Mouse (Mus musculus): ENCODE results near the gene Vangl2.
"Not testable (repeated sequence)": the region's sequence is repeated elsewhere in the genome, so short reads cannot be mapped to it uniquely, and the experiment has no call there.

The Vangl2 gene

GRCm38 (mm10) chr1:172000641-172001040 lies 27.6 kb downstream of the Vangl2 start:
- peak; percentile 62 to 81 for DNase-seq

DNA sequence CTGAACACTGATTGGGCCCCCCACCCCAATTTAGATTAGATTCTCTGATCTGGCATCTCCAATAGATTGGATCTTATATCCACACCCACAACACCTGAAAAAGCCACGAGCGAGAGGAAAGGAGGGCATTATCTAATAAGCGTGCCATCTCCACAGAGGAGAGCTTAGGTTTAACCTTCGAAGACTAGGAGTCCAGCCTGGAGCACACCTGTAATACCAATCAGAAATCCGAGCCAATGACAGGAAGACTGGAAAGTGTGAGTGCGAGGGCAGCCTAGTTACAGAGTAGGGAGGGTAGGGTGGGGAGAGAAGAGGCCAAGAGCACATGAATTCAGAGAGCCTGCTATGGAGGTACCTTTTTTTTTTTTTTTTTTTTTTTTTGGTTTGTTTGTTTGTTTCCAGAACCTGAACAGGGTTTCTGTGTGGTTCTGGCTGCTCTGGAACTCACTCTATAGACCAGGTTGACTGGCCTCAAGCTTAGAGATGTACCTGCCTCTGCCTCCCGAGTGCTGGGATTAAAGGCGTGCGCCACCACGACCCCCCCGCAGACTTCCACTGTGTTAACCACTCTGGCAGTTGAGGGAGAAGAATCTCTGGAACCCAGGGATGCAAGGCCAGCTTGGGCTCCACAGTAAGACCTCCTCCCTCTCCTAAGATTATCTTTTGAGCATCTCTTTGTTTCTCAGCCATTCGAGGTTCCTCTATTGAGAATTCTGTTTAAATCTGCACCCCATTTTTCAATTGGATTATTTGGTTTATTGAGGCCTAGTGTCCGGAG lies 29.2 kb downstream of the Vangl2 start:
- no peak for DNase-seq

DNA sequence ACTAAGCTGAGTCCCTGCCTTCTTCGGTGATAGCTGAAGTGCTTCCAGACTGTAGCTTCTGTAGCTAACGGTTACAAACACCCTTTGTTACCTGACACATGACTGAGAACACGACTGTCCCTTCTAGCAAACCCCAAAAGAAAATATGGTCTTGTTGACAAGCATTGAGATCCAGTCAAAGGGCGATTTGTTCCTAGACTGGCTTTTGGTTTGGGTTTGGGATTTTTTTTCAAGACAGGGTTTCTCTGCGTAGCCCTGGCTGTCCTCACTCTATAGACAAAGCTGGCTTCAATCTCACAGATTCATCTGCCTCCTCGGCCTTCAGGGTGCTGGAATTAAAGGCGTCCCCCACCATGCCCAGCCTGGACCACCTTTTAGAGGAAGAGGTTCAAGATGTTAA lies 31.5 kb downstream of the Vangl2 start:
- DNase-seq: no peak

GRCm38 (mm10) chr1:171994918-171995715 lies 33.1 kb downstream of the Vangl2 start:
- DNase-seq: no peak

DNA sequence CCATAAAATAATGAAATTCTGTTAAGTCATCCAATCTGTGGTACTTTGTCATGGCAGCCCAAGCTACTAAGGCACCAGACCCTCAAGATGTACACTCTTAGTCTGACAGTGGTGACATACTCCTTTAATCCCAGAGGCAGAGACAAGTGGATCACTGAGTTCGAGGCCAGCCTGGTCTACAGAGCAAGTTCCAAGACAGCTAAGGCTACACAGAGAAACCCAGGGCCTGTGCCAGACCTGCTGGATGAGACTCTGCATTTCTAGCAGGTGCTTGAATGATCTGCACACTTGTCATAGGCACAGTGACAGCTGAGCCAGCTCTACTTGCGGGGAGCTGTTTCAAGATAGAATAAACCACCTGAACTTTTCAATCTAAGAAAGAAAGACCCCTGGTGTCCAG lies 33.7 kb downstream of the Vangl2 start:
- DNase-seq: no peak

- no peak for DNase-seq
These were observed 35.2 kb downstream of the Vangl2 start for GRCm38 (mm10) chr1:171992901-171993530.

- DNase-seq: no peak
These were observed 36.4 kb downstream of the Vangl2 start for GRCm38 (mm10) chr1:171991883-171992282.

- no peak for DNase-seq
These were observed 44.1 kb downstream of the Vangl2 start for GRCm38 (mm10) chr1:171984121-171984520.

DNA sequence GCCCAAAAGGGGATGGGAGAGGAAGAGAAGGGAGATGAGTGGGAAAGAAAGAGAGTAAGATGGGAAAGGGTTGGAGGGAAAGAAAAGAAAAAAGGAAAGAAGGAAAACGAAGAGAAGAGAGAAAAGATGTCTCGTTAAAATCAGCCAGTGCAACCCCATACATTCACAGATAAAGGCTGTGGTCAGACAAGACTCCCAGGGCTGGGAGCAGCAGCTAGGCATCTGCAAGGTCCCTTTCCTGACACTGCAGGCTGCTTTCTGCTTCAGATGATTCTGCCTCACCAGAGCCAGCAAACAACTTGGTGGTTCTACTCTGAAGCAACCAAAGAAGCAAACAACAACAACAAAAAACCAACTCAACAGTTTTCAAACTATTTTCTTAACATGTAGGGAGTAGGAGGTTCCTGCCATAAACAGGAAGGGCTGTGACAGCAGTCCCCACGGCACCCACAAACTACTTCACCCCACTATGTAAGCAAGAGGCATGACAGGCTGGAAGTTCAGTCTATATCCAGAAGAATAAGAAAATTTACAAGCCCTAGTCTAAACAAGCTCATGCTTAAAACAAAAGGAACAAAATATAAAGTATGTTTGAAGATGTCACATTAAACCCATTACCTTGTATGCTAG lies 44.8 kb downstream of the Vangl2 start:
- no peak for DNase-seq

DNA sequence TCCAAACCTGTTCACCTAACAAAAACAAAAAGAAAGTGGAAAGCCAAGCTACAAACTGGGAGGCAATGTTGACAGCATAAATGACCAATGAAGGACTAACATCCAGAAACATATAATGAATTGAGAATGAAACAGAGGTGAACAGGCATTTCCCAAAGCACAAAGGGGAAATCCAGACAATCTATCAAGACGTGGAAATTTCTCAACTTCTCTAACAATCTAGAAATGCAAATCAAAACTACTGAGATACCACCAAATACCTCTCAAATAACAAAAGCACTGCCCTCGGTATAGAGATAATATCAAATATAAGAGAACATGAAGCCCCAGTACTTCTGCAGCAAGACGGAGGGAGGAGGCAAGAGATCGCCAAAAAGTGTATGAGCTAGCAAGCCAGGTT lies 45.5 kb downstream of the Vangl2 start:
- DNase-seq: no peak

GRCm38 (mm10) chr1:171982170-171982569 lies 46.1 kb downstream of the Vangl2 start:
- DNase-seq: no peak

- no peak for DNase-seq
These were observed 48.1 kb downstream of the Vangl2 start for GRCm38 (mm10) chr1:171979969-171980730.

DNA sequence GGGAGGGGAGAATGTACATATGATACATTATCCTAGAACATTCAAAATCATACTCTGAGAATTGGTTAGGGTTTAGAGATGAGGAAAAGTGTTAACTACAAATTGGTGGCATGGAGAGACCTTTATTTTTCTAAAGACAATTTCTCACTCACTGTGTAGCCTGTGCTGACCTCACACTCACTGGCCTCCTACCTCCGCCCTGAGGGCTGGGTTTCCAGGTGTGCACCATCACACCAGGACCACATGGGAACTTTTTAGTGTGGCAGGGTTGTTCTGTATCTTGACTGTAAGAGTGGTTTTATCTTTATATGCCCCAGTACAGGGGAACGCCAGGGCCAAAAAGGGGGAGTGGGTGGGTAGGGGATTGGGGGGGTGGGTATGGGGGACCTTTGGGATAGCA lies 50.4 kb downstream of the Vangl2 start:
- DNase-seq: no peak

DNA sequence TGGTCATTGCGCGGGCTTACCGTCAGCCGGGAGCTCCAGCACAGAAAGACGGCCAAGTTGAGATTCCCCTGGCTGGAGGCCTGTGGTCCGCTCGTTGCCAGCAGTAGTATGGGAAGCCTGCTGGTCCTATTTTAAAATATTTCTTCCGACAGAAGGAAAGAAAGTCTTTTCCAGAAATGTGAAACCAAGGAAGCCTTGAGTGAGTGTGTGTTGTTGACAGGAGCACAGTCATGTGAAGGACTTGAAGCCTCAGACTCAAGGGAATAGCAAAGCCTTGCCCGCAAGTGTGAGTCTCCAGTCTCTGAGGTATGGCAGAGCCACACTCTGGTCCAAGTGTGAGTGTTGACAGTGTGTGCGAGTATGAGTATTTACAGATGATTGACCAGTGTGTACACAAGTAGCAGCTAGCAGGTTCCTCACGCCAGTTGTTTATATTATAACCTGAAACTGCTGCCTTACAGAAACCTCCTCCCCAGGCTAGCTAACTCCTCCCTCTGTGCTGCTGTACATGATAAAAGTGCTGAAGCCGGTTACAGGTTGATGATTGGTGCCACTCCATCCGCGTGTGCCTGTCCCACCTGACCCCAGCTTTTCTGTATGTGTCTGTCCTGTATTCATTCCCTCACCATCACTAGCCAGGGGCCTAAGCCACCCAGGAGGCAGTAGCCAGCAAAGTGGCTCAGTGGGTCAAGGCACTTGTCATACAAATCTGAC lies 51.3 kb downstream of the Vangl2 start:
- no peak for DNase-seq

DNA sequence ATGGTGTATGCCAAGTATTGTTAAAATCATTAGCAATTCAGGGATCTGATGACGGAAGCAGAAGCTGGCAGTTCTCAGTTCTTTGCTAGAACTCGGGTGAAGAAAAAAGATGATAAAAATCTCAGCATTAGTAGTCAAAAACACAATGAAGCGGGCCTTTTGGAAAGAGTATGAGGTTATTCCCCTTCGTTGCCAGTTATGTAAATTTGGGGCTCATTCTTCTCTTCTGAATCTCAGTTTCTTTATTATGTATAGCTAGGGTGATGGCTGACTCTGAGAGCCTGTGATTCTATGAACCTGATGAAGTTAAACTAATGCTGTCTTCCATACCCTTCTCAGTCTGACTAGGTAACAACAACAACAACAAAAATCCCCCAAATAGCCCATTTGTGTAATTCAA lies 52.4 kb downstream of the Vangl2 start:
- DNase-seq: no peak

GRCm38 (mm10) chr1:171975377-171975776 lies 52.9 kb downstream of the Vangl2 start:
- no peak for DNase-seq

DNA sequence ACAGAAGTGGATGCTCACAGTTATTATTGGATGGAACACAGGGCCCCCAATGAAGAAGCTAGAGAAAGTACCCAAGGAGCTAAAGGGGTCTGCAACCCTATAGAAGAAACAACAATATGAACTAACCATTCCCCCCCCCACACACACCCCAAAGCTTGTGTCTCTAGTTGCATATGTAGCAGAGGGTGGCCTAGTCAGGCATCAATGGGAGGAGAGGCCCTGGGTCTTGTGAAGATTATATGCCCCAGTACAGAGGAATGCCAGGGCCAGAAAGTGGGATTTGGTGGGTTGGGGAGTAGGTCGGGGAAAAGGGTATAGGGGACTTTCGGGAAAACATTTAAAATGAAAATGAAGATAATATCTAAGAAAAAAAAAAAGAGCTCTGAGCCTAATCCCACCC lies 53.9 kb downstream of the Vangl2 start:
- not testable (repeated sequence) for DNase-seq

GRCm38 (mm10) chr1:171970854-171971586 lies 57.2 kb downstream of the Vangl2 start:
- DNase-seq: no peak

DNA sequence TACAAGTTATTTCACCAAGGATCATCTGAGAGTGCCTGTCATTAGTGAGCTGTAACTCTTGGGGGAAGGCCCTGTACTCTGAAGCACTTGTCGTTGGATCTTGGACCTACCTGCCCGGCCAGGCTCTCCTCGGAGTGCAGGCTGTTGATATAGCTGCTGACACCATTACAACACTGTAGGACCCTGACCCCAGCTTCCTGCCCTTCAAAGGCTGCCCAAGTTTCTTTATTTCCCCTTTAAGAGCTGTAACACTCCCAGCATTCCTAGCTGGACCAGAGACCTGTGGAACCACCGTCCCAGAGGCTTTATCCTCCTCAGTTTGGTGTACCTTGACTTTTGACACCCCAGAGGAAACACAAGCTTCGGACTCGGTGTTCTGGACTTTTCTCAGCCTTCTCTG lies 59.0 kb downstream of the Vangl2 start:
- no peak for DNase-seq

DNA sequence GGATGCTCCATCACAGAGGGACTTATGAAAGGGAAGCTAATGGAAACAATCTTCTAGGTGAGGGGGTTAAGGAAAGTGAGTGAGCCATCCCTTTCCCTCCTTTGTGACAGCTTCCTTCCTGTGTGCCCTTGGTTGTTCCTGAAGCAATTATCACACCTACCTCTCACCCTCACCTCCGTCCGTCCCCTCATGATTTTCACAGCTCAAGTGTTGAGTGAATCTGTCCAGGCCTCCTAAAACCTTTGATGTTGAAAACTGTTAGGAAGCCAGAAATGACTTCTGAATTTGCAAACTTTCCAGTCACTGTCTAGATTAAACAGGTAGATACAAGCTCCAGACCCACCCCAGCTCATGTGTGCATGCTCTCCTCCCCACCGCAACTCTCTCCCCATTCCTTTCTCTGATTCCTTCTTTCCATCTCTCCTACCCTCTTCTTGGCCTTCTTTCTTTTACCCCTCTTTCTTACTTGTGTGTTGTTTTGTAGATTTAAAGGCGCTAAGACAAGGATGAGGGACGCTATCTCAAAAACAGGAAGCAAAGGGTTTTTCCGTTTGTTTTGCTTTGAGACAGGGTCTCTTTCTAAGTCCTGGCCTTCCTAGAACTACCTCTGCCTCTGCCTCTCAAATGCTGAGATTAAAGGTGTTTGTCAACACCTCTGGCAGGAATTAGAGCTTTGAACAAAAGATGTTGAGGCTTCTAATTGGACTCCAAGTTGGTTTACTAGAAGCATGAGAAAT lies 62.0 kb downstream of the Vangl2 start:
- DNase-seq: no peak
